Mouse (Mus musculus) thymus, adult 2 months (tissue): ENCODE measurements at regions not wholly inside any gene's neighbourhood (a gene's known extent, or its start where the extent isn't known, plus 50 kb on each side); places are given as distances from the start of the nearest gene placed in this dataset.

ENCODE experiments used
- DNase-seq: peaks from one replicate; pipeline ENCODE4 v3.0.0; 2021
- H3K27ac ChIP-seq: fragments of 200-500 bp; 2 replicates; pipeline ENCODE4 v1.5.1; 2012; ENCODE audit warnings: low read length, control low read depth; ENCODE audit not compliant: control insufficient read depth, insufficient read depth
- H3K27me3 ChIP-seq: fragments of 200-500 bp; 2 replicates; pipeline ENCODE4 v1.6.1; 2012; ENCODE audit warnings: mild to moderate bottlenecking, low read length, moderate library complexity, mixed read lengths; ENCODE audit not compliant: control insufficient read depth, insufficient read depth
- H3K36me3 ChIP-seq: fragments of 200-500 bp; 2 replicates; pipeline ENCODE4 v1.6.1; 2012; ENCODE audit warnings: mild to moderate bottlenecking, low read length, moderate library complexity; ENCODE audit not compliant: control insufficient read depth, insufficient read depth
- H3K4me1 ChIP-seq: fragments of 200-500 bp; replicated peaks from 2 replicates; pipeline ENCODE4 v1.6.1; 2012; ENCODE audit warnings: low read length; ENCODE audit not compliant: control insufficient read depth, insufficient read depth
- H3K4me3 ChIP-seq: fragments of 200-500 bp; 2 replicates; pipeline ENCODE4 v1.5.1; 2012; ENCODE audit warnings: mild to moderate bottlenecking, low read length, control low read depth, moderate library complexity; ENCODE audit not compliant: control insufficient read depth, insufficient read depth
- CTCF ChIP-seq: fragments of 200-500 bp; IDR thresholded peaks from 2 replicates; pipeline ENCODE4 v1.5.1; 2012; ENCODE audit warnings: mild to moderate bottlenecking, control low read depth, low read length, moderate library complexity, borderline replicate concordance; ENCODE audit not compliant: control insufficient read depth, poor library complexity, insufficient read depth; ENCODE audit errors: extremely low read depth
- POLR2A ChIP-seq: fragments of 200-500 bp; IDR thresholded peaks from 2 replicates; pipeline ENCODE4 v1.6.1; 2012; ENCODE audit warnings: mild to moderate bottlenecking, low read length, control low read depth, moderate library complexity; ENCODE audit not compliant: control insufficient read depth, poor library complexity, insufficient read depth; ENCODE audit errors: extremely low read depth
- WGBS: fragments of 180-500 bp; shearing (Covaris S2); methylation state at CpG from one replicate; pipeline ENCODE4 v1.1.7; 2018; 5-methylcytosine and 5-hydroxymethylcytosine counted together

DNA sequence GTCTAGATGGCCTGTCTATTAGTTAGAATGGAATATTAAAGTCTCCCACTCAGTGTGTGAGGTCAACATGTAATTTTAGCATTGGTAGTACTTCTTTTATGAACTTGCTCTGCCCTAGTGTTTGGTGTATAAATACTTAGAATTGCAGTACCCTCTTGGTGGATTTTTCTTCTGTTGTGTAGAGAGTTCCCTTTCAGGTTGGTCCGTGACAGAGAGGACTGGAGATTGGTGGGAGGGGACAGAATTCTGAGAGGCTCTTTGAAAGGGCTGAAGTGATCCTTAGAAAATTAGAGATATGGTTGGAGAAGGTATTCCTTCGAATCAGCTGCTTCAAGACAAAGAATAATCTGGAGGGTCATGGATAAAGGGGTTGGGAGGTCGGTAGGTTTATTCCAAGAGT lies 230.3 kb upstream of the 4930583I09Rik start:
- H3K36me3 ChIP-seq, result no peaks in the 10 kb centered on the region
- no peaks in the 10 kb centered on the region for H3K27me3 ChIP-seq
- no peak for DNase-seq
- H3K4me3 ChIP-seq, result no peak overlapping the region
- no peaks in the 10 kb centered on the region for H3K4me1 ChIP-seq
- no peak for TF ChIP-seq POLR2A
- TF ChIP-seq CTCF, result no peak
- WGBS, result 86% methylated on average over 3 of the region's 3 CpGs
- no peak overlapping the region for H3K27ac ChIP-seq

DNA sequence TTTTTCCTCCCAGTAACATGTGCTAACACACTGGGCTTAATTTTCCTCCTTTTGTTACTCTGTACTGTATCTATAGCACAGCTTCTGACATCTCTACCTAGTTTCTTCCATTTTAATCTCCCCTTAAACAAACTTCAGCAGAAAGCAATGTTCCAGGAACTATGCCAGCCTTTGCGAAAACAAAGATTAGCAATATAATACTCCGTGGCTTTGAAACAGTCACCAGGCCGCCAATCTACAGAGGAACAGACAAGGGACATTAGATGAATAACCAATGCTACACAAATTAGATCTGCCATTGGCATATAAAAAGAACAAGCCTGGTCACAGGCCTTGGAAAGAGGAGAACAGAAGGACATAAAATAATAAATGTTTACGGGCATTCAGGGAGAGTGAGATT lies 220.2 kb upstream of the 4930583I09Rik start:
- Histone ChIP-seq H3K27ac (no peak overlapping the region), H3K4me1 (no peaks in the 10 kb centered on the region), H3K4me3 (no peak overlapping the region), H3K36me3 (no peaks in the 10 kb centered on the region), H3K27me3 (no peaks in the 10 kb centered on the region)
- no peak for DNase-seq
- 91% methylated on average over 4 of the region's 4 CpGs for WGBS
- TF ChIP-seq POLR2A (no peak), CTCF (no peak)

DNA sequence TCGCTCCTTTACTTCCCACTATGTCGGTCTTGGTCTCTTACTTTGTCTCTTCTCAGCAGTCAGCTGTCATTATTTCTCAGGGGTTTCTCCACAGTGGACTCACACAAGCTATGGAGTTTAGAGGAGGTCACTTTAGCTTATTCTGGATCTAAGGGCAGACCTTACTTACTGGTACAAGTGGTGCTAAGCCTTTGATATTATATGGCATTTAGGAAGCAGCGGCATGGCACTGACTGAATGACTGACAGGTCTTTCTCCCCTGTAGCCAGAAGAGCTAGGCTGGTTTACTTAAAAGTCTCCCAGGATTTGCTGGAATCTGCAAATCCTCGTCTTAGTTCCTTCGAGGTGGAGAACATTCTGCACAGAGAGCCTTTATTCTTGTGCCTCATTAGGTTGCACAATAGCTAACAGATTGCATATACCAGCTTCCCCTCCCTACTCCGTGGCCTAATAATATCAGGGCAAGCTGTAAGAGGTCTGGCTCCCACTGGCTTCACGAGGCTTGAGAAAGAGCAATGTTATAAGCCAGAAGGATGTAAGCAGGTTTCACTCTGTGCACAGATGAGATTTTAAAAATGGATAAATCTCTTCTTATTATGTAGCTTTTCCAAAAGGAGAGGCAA lies 214.1 kb upstream of the 4930583I09Rik start:
- DNase-seq, result no peak
- no peak overlapping the region for H3K27ac ChIP-seq
- no peak for TF ChIP-seq POLR2A
- TF ChIP-seq CTCF, result no peak
- H3K27me3 ChIP-seq, result no peaks in the 10 kb centered on the region
- no peaks in the 10 kb centered on the region for H3K4me1 ChIP-seq
- H3K36me3 ChIP-seq, result no peaks in the 10 kb centered on the region
- H3K4me3 ChIP-seq, result no peak overlapping the region
- 84% methylated on average over 7 of the region's 7 CpGs for WGBS

GRCm38 (mm10) chr17:65015731-65016130 lies 179.9 kb upstream of the 4930583I09Rik start:
- TF ChIP-seq POLR2A (no peak), CTCF (no peak)
- no peaks in the 10 kb centered on the region for H3K4me1 ChIP-seq
- DNase-seq, result no peak
- H3K27me3 ChIP-seq, result no peaks in the 10 kb centered on the region
- H3K27ac ChIP-seq, result no peak overlapping the region
- no peak overlapping the region for H3K4me3 ChIP-seq
- 90% methylated on average over 5 of the region's 5 CpGs for WGBS
- H3K36me3 ChIP-seq, result no peaks in the 10 kb centered on the region

GRCm38 (mm10) chr17:65014682-65015081 lies 178.8 kb upstream of the 4930583I09Rik start:
- DNase-seq, result no peak
- TF ChIP-seq POLR2A (no peak), CTCF (no peak)
- H3K27me3 ChIP-seq, result no peaks in the 10 kb centered on the region
- no peak overlapping the region for H3K27ac ChIP-seq
- H3K4me3 ChIP-seq, result no peak overlapping the region
- H3K36me3 ChIP-seq, result no peaks in the 10 kb centered on the region
- H3K4me1 ChIP-seq, result no peaks in the 10 kb centered on the region

DNA sequence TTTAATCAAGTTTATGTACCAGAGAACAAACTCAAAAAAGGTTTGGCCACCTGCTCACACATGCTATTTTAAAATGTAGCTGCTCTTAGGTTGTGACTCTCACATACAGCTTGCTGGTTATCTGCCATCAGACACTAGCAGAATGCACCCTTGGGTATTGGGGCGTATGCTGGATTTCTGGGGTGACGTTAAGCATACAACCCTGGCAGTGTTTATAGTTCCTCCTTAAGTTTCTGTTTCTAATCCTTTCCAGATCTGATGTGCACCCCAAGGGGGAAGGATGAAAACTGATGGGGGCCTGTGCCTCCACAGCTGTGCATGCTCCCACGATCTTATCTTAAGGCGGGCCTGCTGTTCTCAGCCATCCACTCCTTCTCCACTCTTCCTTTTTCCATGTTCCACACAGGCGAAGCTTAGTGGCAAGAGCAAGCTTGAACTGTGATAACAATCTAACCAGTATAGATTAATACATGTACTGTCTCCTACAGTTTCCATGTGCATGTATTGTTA lies 164.8 kb upstream of the 4930583I09Rik start:
- no peak for DNase-seq
- TF ChIP-seq POLR2A, result no peak
- no peak for TF ChIP-seq CTCF
- 89% methylated on average over 5 of the region's 5 CpGs for WGBS
- H3K4me1 ChIP-seq, result no peaks in the 10 kb centered on the region
- H3K27ac ChIP-seq, result no peak overlapping the region
- no peak overlapping the region for H3K4me3 ChIP-seq
- no peaks in the 10 kb centered on the region for H3K27me3 ChIP-seq
- H3K36me3 ChIP-seq, result no peaks in the 10 kb centered on the region

DNA sequence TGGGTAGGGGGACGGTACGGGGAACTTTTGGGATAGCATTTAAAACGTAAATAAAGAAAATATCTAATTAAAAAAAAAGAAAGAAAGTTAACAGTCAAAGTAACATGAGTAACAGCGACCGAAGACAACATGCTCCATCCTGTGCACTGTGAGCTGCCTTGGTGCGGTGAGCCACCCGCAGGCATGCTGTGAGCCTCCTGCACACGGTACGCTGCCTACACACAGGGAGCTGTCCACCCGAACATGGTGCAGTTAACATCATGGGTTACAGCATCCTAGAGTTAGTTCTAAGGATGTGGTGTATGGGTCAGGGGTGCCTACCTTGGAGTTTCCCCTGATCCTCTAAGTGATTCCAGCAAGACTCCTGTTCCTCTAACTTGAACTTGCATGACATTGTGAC lies 158.6 kb upstream of the 4930583I09Rik start:
- no peaks in the 10 kb centered on the region for H3K27me3 ChIP-seq
- no peak overlapping the region for H3K27ac ChIP-seq
- no peaks in the 10 kb centered on the region for H3K4me1 ChIP-seq
- H3K4me3 ChIP-seq, result no peak overlapping the region
- DNase-seq, result no peak
- WGBS, result 94% methylated on average over 10 of the region's 10 CpGs
- TF ChIP-seq POLR2A (no peak), CTCF (no peak)
- no peaks in the 10 kb centered on the region for H3K36me3 ChIP-seq
